Mouse (Mus musculus) lung, adult 2 months (tissue): Measurements from ENCODE around the gene Eef1b2.

ENCODE experiments used
- CTCF ChIP-seq: fragments of 200-500 bp; IDR thresholded peaks from 2 replicates; pipeline ENCODE4 v1.5.1; 2011; ENCODE audit warnings: mild to moderate bottlenecking, low read length, control low read depth; ENCODE audit not compliant: insufficient read depth
- POLR2A ChIP-seq: fragments of 200-500 bp; IDR thresholded peaks from 2 replicates; pipeline ENCODE4 v1.6.1; 2011; ENCODE audit warnings: low read depth, mild to moderate bottlenecking, control low read depth, low read length, borderline replicate concordance; ENCODE audit errors: extremely low read depth

DNA sequence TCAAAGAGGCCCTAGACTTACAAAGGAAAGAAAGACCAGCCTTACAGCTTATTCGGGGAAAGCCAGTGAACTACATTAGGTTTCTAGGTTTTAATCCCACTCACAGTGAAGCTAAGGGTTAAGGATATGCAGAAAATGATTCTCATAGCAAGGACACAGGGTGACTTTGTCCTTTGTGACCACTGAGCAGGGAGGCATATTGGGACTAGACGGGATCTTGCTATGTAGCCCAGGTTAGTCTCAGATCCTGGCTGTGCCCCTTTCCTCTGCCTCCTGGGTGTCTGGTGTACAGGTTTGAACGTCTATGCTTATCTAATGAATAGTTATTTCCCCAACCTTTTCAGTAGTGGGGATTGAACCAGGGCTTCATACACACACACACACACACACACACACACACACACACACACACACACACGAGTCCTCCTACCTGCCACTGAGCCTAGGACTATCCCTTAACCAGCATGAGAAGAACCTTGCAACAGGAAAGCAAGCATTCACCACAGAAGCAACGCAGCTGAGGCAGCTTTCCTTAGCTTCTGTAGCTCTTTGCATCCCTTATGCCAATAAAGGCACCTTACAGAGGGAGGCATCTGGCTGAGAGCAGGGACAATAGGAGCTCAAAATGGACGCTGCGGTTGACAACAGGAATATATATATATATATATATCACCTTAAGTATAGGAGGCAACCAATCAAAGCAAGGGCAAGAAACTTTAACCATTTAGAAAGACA lies 28.2 kb downstream of the Eef1b2 start:
- TF ChIP-seq POLR2A (no peak), CTCF (no peak)
